Mouse (Mus musculus) intestine, embryonic 15.5 days (tissue): Measurements from ENCODE around the gene Tenm2. TPM values are rescaled to one million over a fixed set of nuclear protein-coding genes. Genes with fewer than 3 reads are reported as not detected.

Source experiments
- ATAC-seq: fragments of 200-750 bp; cut with Nextera tagmentation; 2 replicates; pipeline ENCODE4 v1.8.0; 2017; ENCODE audit warnings: moderate TSS enrichment, moderate library complexity
- H3K27ac ChIP-seq: fragments of 300-500 bp; sonication (generic); 2 replicates; pipeline ENCODE4 v1.5.1; 2015; ENCODE audit warnings: mild to moderate bottlenecking, inconsistent platforms
- H3K27me3 ChIP-seq: fragments of 300-500 bp; sonication (generic); replicated peaks from 2 replicates; pipeline ENCODE4 v1.6.1; 2015; ENCODE audit warnings: inconsistent platforms
- H3K36me3 ChIP-seq: fragments of 300-500 bp; sonication (generic); 2 replicates; pipeline ENCODE4 v1.6.1; 2015; ENCODE audit warnings: inconsistent platforms
- H3K4me1 ChIP-seq: fragments of 300-500 bp; sonication (generic); replicated peaks from 2 replicates; pipeline ENCODE4 v1.6.1; 2015; ENCODE audit warnings: inconsistent platforms
- H3K4me2 ChIP-seq: fragments of 300-500 bp; sonication (generic); replicated peaks from 2 replicates; pipeline ENCODE4 v1.6.1; 2015; ENCODE audit warnings: mild to moderate bottlenecking, inconsistent platforms
- H3K4me3 ChIP-seq: fragments of 300-500 bp; sonication (generic); replicated peaks from 2 replicates; pipeline ENCODE4 v1.5.1; 2015; ENCODE audit warnings: inconsistent platforms
- H3K9ac ChIP-seq: fragments of 300-500 bp; sonication (generic); 2 replicates; pipeline ENCODE4 v1.6.1; 2015; ENCODE audit warnings: inconsistent platforms
- H3K9me3 ChIP-seq: fragments of 300-500 bp; sonication (generic); 2 replicates; pipeline ENCODE4 v1.6.1; 2016; ENCODE audit warnings: inconsistent platforms
- WGBS: fragments of 180-500 bp; shearing (Covaris S2); methylation state at CpG from one replicate; pipeline ENCODE4 v1.1.7; 2015; 5-methylcytosine and 5-hydroxymethylcytosine counted together
- polyA plus RNA-seq: library from polyadenylated mRNA; unstranded; fragments of >200 nt; fragmentation: Nextera tagmentation; extraction: Ambion mirVana; gene quantifications from 2 replicates; pipeline ENCODE4 v1.2.1, GENCODE M21; 2015

Tenm2 gene
- polyA plus RNA-seq, 1 experiment from 2014 or later: 0.65 TPM

DNA sequence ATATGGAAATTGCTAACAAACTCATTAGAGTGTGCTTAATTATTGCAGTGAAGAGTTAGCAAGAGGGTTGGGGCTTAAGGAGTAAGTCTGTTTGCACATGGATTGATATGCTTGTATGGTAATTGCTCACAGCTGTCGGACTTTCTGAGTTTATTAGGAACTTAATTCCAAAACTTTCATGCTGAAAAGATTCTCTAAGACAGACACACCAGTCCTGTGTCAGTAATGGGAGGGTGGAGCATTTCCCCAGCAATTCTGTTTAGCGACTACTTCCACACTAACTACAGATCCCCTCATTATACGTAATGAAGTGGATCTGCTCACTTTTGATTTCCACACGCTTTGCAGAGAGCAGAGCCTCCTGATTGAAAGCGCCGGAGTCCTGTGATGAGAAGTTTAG lies 622.0 kb downstream of the Tenm2 start:
- ATAC-seq: no peak
- Histone ChIP-seq H3K27ac (no peak overlapping the region), H3K4me1 (no peaks in the 10 kb centered on the region), H3K4me2 (no peak overlapping the region), H3K9me3 (no peaks in the 10 kb centered on the region), H3K4me3 (no peak overlapping the region), H3K9ac (no peak overlapping the region), H3K36me3 (no peaks in the 10 kb centered on the region), H3K27me3 (no peaks in the 10 kb centered on the region)
- 82% methylated on average over 6 of the region's 6 CpGs for WGBS

DNA sequence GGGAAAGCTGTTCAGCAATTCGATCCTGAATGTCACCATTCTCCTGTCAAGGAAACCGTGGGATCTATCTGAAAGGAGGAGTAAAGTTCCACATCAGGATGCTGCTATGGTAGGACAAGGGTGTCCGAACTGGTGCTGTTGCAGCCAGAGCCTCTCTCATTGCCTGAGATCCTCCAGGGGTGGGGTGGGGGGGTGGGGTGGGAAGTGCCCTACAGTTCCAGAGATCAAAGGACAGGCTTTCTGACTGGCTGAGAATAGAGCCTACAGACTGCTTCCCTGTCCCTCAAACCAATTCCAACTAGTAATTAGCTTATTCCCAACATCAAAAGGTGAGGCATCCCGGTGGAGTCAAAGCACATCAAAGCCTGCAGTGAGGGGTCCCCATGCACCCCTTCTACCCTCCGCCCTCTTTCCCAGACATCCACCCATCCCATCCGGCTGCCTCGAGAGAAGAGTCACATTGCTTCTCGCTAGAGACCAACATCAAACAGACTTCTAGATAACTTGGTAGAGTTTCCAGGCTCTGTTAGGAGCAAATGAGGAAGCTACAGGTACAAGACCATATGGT lies 630.9 kb downstream of the Tenm2 start:
- 47% methylated on average over 8 of the region's 8 CpGs for WGBS
- ATAC-seq: no peak

DNA sequence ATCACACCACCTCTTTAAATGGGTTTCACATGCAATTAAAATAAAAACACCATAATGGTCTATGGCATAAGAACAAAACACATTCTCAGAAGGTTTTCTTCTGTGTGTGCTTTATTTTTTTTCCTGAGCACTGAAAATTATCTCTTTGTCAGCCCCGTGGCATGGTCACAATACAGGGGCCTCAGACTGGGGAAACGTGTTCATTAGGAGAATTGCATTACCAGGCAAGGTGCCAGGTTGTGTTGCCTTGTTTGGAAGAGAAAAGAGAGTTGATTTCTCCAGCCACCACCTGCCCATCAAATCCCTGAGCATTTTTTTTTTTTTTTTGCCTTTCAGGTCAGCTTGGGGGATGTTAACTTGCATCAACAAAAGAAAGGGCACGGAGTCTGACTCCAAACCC lies 631.5 kb downstream of the Tenm2 start:
- Histone ChIP-seq H3K4me3 (no peak overlapping the region), H3K27ac (no peak overlapping the region), H3K9ac (no peak overlapping the region), H3K4me1 (no peaks in the 10 kb centered on the region), H3K4me2 (no peak overlapping the region), H3K27me3 (no peaks in the 10 kb centered on the region), H3K36me3 (no peaks in the 10 kb centered on the region), H3K9me3 (no peaks in the 10 kb centered on the region)
- ATAC-seq: no peak
- 57% methylated on average over 3 of the region's 3 CpGs for WGBS

More for the DNA sequence above, 630.9 kb downstream of the Tenm2 start:
- H3K9ac ChIP-seq: no peak overlapping the region
- H3K9me3 ChIP-seq: no peaks in the 10 kb centered on the region
- no peaks in the 10 kb centered on the region for H3K36me3 ChIP-seq
- no peak overlapping the region for H3K27ac ChIP-seq
- H3K4me1 ChIP-seq: no peaks in the 10 kb centered on the region
- H3K4me2 ChIP-seq: no peak overlapping the region
- H3K27me3 ChIP-seq: no peaks in the 10 kb centered on the region
- H3K4me3 ChIP-seq: no peak overlapping the region

DNA sequence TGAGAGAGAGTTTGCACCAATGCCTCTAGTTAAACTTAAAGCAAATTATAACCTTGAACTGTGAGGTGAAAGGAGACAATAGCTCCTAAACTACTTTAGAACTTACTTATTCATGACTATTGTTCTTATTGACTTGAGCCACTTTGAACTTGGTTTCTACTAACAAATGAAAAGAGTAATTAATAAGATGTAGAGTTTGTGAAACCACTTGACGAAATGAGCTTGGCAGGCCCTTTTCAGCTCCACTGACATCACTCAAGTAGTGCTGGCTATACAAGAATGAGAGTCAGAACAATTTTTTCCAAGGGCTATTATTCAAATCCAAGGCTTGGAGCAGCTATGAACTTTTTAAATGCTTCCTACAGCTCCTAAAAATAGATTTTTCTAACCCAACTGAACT lies 643.3 kb downstream of the Tenm2 start:
- no peaks in the 10 kb centered on the region for H3K27me3 ChIP-seq
- no peaks in the 10 kb centered on the region for H3K36me3 ChIP-seq
- H3K4me3 ChIP-seq: no peak overlapping the region
- no peaks in the 10 kb centered on the region for H3K9me3 ChIP-seq
- H3K9ac ChIP-seq: no peak overlapping the region
- no peak for ATAC-seq
- 72% methylated on average over 1 of the region's 1 CpGs for WGBS
- no peak overlapping the region for H3K27ac ChIP-seq
- no peaks in the 10 kb centered on the region for H3K4me1 ChIP-seq
- H3K4me2 ChIP-seq: no peak overlapping the region

DNA sequence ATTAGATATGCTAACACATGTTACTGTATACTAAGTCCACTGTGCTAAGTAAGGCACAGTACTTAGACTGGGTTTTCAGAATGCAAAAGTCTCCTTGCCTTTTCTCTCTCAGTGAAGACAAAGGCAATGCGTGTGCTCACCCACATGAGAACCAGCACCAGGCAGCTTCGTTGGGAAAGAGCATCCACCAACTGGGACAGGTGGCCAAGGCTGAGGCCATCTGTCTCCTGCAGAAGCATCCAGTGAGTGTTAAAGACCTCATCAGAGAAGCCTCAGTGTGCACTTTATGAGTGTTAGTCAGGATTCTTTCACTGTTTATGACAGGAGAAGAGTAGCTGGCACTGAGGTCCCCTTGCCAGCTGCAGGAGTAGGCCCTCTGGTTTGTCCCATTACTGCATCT lies 669.6 kb downstream of the Tenm2 start:
- Histone ChIP-seq H3K9ac (no peak overlapping the region), H3K36me3 (no peaks in the 10 kb centered on the region), H3K4me3 (no peak overlapping the region), H3K4me1 (no peaks in the 10 kb centered on the region), H3K4me2 (no peak overlapping the region), H3K27ac (no peak overlapping the region), H3K27me3 (no peaks in the 10 kb centered on the region), H3K9me3 (no peaks in the 10 kb centered on the region)
- ATAC-seq: no peak
- 80% methylated on average over 2 of the region's 2 CpGs for WGBS

DNA sequence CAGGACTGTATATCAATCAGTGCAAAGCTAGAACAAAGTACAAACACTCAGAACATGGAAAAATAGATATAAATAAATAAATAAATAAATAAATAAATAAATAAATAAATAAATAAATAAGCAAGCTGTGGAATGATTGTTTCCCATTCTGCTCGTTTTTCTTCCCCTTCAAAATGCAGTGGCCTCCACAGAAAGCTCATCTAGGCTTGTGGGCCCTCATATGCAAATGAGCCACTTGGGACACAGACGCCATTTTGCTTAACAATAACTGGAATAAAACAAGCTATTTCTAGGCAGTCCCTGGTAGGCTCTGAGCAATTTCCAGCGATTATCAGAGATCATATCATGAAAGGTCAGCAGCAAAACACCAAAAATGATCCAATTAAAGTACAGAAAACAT lies 672.9 kb downstream of the Tenm2 start:
- WGBS: 75% methylated on average over 3 of the region's 3 CpGs
- Histone ChIP-seq H3K36me3 (no peaks in the 10 kb centered on the region), H3K9ac (no peak overlapping the region), H3K27me3 (no peaks in the 10 kb centered on the region), H3K4me1 (no peaks in the 10 kb centered on the region), H3K27ac (no peak overlapping the region), H3K9me3 (no peaks in the 10 kb centered on the region), H3K4me3 (no peak overlapping the region), H3K4me2 (no peak overlapping the region)
- no peak for ATAC-seq

DNA sequence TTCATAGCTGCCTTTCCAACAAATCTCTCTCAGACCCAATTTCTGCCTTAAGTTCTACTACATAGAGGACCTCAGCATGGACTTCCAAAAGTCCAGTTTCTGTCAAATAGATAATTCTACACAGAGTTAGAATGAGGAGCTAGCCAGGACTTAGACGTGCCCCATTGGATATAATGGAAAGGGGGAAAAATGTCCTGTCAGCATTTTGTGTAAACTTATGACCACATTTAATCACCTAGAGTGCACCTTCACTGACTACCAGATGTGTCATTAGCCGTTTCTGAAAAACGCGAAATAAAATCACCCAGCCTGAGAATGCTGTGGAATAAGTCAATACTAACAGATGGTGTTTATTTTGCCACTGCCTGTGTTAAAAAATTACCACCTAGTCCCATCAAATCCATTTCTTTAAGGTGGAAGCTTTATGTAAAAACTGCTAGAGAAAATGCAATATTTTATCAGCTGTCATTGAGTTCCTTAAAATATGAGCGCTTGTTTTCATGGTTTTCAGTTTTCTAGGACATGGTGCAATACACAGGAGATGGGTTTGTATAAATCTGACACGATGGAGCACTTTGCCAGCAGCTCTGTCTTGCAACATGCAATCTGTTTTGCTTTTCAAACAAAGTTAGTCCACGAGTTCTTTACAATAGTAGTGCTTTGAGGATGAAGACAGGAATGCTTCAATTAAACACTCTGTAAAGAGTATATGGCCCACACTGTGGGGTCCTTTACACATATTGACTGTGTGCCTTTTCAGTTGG lies 674.8 kb downstream of the Tenm2 start:
- H3K4me1 ChIP-seq: no peaks in the 10 kb centered on the region
- no peaks in the 10 kb centered on the region for H3K9me3 ChIP-seq
- no peak overlapping the region for H3K27ac ChIP-seq
- no peak overlapping the region for H3K4me3 ChIP-seq
- ATAC-seq: no peak
- H3K9ac ChIP-seq: no peak overlapping the region
- no peak overlapping the region for H3K4me2 ChIP-seq
- no peaks in the 10 kb centered on the region for H3K27me3 ChIP-seq
- no peaks in the 10 kb centered on the region for H3K36me3 ChIP-seq
- WGBS: 55% methylated on average over 7 of the region's 7 CpGs

DNA sequence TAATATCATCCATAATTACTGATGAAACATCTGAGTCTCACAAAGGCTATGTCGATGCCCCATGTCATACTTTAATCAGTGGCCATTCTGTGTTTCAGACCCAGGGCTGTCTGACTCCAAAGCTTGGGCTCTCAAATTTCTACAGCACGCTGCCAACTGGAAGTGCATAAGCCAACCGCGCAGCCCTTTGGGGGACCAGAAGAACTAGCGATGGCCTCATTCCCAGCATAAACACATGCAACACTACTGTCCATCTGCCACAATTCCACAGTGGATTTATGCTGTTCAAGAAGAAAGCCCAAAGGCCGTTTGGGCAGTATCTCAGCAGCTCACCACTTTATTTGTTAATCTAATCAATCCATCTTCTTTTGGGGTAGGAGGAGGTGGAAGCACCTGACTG lies 678.4 kb downstream of the Tenm2 start:
- Histone ChIP-seq H3K9me3 (no peaks in the 10 kb centered on the region), H3K27ac (no peak overlapping the region), H3K4me1 (no peaks in the 10 kb centered on the region), H3K27me3 (no peaks in the 10 kb centered on the region), H3K4me2 (no peak overlapping the region), H3K9ac (no peak overlapping the region), H3K36me3 (no peaks in the 10 kb centered on the region), H3K4me3 (no peak overlapping the region)
- 79% methylated on average over 6 of the region's 6 CpGs for WGBS
- ATAC-seq: no peak

DNA sequence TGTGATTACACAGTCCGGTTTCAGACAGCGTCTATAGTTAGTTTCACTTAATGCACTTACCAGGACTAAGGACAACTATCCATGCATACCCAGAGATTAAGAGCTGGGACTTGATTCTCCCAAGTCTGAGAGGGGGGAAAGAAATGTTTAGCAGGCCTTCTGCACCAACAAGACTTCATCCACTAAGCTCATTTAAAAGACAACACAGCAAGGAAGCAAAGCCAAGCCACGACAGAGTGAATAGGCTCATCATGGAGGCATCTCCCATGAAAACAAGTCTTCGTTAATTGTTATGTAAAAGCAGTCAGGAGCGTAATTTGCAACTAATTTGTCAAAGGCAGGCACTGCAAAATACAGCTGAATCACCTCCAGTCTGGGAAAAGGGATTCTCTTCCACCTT lies 682.5 kb downstream of the Tenm2 start:
- no peaks in the 10 kb centered on the region for H3K4me1 ChIP-seq
- WGBS: 68% methylated on average over 5 of the region's 5 CpGs

DNA sequence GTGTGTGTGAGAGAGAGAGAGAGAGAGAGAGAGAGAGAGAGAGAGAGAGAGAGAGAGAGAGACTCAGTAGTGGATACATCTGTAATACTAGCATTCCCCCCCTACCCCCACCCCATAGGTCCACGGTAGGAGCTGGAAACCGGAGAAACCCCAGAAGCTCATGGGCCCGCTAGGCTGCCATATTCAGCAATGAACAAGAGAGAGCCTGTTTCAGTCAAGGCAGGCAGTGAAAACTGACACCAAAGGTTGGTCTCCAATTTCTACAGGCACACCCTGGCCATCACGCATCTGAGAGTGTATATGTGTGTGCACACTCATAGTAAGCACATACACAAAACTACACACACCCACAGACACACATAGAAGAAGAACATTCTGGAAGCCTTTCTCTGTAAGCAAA lies 685.1 kb downstream of the Tenm2 start:
- Histone ChIP-seq H3K36me3 (no peaks in the 10 kb centered on the region), H3K27me3 (no peaks in the 10 kb centered on the region), H3K27ac (no peak overlapping the region), H3K9me3 (no peaks in the 10 kb centered on the region), H3K4me1 (no peaks in the 10 kb centered on the region), H3K4me2 (no peak overlapping the region), H3K4me3 (no peak overlapping the region), H3K9ac (no peak overlapping the region)
- ATAC-seq: no peak
- WGBS: 76% methylated on average over 4 of the region's 4 CpGs

More for the DNA sequence above, 682.5 kb downstream of the Tenm2 start:
- no peaks in the 10 kb centered on the region for H3K36me3 ChIP-seq
- no peak for ATAC-seq
- H3K27me3 ChIP-seq: no peaks in the 10 kb centered on the region
- H3K27ac ChIP-seq: no peak overlapping the region
- no peak overlapping the region for H3K4me2 ChIP-seq
- no peak overlapping the region for H3K9ac ChIP-seq
- H3K9me3 ChIP-seq: no peaks in the 10 kb centered on the region
- no peak overlapping the region for H3K4me3 ChIP-seq

DNA sequence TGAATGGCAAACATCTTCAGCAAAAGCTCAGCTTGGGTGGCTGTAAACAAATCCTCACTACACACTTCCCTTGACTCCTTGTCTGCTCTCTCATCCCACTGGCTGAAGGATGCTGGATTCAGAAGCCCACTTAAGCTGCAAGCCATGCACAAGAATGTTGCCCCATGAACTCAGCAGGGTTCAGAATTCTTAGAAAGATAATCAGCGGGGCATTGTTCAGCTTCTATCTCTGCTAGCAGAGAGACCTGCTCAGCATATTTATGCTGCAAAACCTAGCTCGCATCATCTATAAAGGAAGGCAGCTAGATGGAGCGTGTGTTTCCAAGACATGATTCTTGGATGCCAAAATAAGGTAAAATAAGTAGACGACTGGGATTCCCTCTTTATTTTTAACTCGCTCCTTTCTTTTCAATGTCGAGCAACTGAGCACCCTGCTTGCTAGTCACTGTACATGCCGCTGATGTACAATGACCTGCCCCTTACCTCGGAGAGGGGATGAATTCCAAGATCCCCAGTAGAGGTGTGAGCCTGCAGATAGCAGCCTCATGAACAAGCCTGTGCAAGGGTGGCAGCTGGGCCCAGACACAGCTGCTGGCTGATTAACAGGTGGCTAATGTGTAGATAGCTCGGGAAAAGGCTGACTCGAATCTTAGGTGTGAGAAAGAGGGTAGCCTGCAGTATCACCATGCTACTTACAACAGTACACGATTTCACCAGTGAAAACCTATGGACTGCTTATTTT lies 686.2 kb downstream of the Tenm2 start:
- H3K4me1 ChIP-seq: no peaks in the 10 kb centered on the region
- H3K27me3 ChIP-seq: no peaks in the 10 kb centered on the region
- H3K27ac ChIP-seq: no peak overlapping the region
- H3K4me3 ChIP-seq: no peak overlapping the region
- H3K4me2 ChIP-seq: no peak overlapping the region
- ATAC-seq: no peak
- 79% methylated on average over 11 of the region's 11 CpGs for WGBS
- no peak overlapping the region for H3K9ac ChIP-seq
- no peaks in the 10 kb centered on the region for H3K36me3 ChIP-seq
- H3K9me3 ChIP-seq: no peaks in the 10 kb centered on the region

DNA sequence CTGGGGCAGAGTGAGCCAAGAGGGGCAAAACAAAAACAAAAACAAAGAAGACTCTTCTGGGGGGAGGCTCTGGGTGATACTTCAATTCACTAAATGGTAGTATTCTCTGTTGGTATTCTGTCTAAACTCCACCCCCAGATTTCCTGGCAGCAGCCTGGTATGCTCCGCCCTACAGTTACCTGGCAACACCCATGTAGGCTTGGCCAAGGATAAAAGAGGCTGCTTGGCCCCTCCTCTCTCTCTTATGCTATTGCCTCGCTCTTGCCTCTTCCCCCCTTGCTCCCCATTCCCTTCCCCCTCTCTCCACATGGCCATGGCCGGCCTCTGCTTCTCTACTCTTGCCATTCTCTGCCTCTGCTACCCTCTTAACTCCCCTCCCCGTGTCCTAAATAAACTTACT lies 687.6 kb downstream of the Tenm2 start:
- no peak for ATAC-seq
- Histone ChIP-seq H3K27me3 (no peaks in the 10 kb centered on the region), H3K4me1 (no peaks in the 10 kb centered on the region), H3K9ac (no peak overlapping the region), H3K4me2 (no peak overlapping the region), H3K4me3 (no peak overlapping the region), H3K36me3 (no peaks in the 10 kb centered on the region), H3K27ac (no peak overlapping the region), H3K9me3 (no peaks in the 10 kb centered on the region)
- WGBS: 77% methylated on average over 4 of the region's 4 CpGs

DNA sequence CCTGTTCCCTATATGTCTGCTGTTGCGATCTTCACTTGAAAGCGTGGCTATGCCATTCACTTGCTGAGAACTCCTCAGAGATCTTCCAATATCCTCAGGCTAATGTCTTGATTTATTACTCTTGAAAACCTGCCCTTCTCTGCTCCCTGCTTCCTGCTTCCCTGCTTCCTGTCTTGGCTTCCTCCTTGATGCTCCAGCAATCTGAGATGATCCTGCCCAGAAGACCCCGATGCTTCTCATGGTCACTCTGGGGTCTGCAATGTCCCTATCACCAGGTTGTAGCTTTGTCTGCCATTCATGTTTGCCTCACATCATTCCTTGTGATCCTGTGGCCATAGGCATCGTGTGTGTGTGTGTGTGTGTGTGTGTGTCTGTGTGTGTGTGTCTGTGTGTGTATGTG lies 697.6 kb downstream of the Tenm2 start:
- 82% methylated on average over 4 of the region's 4 CpGs for WGBS
- Histone ChIP-seq H3K4me2 (no peak overlapping the region), H3K9me3 (no peaks in the 10 kb centered on the region), H3K4me1 (no peaks in the 10 kb centered on the region), H3K27ac (no peak overlapping the region), H3K9ac (no peak overlapping the region), H3K36me3 (no peaks in the 10 kb centered on the region), H3K27me3 (no peaks in the 10 kb centered on the region), H3K4me3 (no peak overlapping the region)
- no peak for ATAC-seq
